Mouse (Mus musculus) megakaryocyte progenitor cell, adult 5-6 weeks (primary cell): ENCODE data around the gene Tra2a. TPM values are rescaled to one million over a fixed set of nuclear protein-coding genes. Genes with fewer than 3 reads are reported as not detected.
"Not testable (repeated sequence)": the region's sequence is repeated elsewhere in the genome, so short reads cannot be mapped to it uniquely, and the experiment has no call there.

Experiments used
- ATAC-seq: replicated peaks from 2 replicates; pipeline ENCODE4 v1.8.0; 2016; ENCODE audit warnings: mild to moderate bottlenecking, moderate TSS enrichment, inconsistent platforms; ENCODE audit not compliant: poor library complexity
- total RNA-seq, 2 experiments: library from RNA; stranded (forward) in 1 of 2; stranded (reverse) in 1 of 2; fragments of 157-497, 149-512 nt in 1 of 2; fragments of 200-1000 nt in 1 of 2; gene quantifications; 2 replicates each; pipeline versions ENCODE4 v1.2.3 to v1.2.4; 2015 to 2017

Gene Tra2a
- total RNA-seq (2015): 212 and 225 TPM in 2 replicates
- total RNA-seq (2017): 159 and 185 TPM in 2 replicates

DNA sequence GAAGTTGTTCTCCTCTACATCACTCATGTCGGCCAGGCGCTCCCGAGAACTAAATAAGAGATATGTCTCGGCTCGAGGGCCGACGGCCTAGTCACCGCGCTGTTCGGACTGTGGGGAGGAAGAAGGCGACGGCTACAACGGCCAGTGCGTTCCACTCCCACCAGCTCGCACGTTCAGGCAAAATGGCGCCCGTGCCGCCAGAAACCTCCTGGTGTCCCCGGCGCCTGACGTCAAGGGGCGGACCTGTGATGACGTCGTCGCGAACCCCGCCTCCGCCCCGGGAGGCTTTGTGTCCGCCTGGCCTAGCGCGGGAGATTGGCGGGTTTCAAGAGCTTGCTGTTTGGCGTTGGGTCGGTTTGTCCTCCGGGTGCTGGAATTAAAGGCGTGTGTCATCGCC, at the start of gene Tra2a:
Gene Tra2a, minus strand, starts transcription at position 187 of the 397 bp plus-strand sequence.
- peak; percentile 92 for ATAC-seq

DNA sequence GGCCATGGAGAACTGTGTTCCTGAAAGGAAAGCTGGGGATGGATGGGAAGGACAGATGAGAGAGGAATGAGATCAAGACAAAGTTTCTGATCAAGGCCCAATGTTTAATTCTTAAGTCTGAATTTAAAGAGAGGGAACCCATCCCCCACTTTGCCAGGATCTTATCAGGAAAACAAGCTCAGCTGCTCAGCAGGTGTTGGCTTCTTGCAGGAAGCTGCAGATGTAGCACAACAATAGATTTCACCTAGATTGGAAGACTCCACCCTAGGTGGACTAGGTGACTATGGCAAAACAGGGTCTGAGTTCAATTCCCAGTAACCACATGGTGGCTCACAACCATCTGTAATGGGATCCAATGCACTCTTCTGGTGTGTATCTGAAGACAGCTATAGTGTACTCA, 34.5 kb upstream of the Tra2a start:
- no peak for ATAC-seq

DNA sequence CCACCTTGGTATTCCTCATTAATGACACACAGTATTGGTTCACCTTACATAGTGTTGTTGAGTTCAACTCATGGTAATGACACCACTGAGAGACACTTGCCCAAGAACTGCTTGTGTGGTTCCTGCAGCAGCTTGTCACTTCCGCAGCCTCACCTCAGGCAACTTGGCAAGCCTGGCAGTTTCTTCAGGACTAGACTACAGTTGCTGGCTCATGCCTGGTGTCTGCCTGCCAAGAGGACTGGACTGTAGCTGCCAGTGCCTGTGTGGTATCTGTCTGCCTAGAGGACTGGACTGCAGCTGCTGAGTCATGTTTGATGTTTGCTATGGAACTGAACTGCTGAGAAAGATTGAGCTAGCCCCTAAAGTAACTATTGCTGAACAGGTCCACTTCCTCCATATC, 18.3 kb upstream of the Tra2a start:
- ATAC-seq: peak; percentile 61

DNA sequence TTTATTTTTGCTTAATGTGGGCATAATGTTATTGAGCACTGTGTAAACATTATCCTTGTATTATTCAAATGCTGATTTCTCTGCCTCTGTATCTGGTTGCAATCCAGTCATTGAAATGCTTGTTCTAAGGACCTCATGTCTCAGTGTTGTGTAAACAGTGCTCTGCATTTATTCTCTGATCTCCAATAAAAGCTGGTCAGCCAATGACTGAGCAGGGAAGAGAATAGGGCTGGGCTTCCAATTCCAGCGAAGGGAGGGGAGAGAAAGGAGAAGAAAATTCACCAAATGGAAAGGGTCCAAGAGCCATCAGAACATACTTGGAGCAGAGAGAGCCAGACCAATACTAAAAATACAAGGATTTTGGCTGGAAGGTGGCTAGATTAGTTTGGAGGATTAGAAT, 17.1 kb upstream of the Tra2a start:
- no peak for ATAC-seq

DNA sequence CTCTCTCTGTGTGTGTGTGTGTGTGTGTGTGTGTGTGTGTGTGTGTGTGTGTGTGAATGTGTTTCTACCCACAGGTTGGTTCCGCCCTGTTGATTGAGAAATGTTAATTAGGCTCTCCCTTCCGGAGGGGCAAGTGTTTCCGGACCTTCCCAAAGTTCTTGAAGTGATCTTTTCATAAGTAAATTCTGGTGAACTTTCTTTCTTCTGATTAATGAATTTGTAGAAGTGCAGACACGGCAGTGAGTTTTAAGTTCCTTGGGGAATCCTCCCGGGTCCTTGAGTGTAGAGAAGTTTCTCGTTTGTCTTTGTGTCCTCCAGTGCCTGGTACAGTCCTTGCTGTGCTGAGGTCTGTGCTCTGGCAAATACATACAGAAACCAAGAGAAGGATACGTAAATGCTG, 11.5 kb upstream of the Tra2a start:
- ATAC-seq: no peak

DNA sequence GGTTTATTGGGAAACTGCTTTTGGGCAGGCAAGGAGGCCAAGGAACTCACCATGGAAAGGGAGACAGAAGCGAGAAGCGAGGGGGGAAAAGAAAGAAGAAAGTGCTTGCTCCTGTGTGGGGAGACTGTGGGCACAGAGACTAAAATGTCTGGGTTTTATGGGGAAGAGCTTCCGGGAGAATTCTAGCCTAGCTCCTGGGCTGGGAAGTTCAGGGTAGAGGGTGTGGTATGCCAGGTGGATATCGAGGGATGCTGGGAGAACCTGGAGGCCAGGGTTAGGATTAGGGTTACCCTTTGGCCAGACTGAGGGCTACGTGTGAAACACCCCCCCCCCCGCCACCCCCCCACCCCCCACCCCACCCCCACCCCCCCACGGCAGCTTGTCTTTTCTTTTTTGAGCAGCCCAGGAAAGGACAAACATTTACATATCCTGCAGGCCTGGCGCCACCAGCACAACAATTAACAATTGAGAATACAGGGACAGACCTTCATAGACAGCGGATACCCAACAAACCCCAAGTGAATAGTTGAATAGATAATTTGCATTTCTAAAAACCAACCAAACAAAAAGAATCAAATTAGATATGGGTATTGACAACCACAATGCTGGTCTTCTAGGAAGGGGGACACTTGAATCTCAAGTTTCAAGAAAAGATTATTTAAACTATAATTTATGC, 10.7 kb upstream of the Tra2a start:
- ATAC-seq: no peak

DNA sequence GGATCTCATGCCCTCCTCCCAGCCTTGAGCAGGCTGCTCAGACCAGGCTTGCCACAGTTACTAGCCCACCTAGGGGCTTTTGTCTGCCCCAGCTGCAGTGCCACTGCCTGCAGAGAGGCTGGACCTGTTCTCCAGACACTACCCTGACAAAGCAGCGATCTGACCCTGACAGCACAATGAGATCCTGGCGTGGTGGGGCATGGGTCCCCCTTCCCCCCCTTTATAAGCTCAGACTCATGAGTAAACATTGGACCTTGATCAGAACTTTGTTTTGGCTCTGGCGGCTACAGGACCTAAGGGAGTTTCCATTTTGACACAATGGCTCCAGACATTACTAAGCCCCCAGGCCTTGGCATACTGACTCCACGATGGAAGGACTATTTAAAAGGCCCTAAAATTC, 10.1 kb upstream of the Tra2a start:
- ATAC-seq: no peak

DNA sequence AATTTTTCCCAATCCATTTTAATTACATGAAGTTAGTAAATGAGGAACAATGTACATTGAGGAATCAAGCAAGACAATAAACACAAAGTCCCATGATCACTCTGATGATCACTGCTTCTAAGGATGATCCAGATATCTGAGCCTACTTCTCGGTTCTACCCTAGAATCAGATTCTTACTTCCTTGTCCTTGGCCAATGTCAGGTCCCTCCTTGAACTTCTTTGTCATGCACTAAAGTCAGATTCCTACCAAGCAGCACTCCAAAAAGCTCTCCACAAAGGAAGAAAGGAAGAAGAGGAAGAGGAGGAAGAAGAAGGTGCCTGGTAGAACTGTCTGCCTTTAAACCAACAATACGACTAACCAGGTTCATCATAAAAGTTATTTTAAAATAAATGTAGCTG, 9.0 kb upstream of the Tra2a start:
- ATAC-seq: no peak

DNA sequence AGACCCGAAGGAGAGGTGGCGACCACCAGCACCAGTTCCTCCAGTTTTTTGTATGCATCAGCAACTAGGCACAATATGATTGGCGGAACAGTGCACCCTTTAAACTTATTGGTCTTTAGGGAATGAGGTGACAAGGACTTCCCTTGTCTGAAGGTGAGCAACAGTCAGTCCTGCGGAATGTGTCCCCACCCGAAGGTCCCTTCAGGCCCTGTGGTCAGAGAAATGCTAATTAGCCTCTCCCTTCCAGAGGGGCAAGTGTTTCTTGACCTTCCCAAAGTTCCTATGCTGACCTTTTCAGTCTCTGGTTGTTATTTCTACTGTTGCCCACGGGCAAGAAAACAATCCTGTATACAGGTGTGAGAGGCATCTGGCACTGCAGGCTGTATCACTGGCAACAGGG, 8.0 kb upstream of the Tra2a start:
- no peak for ATAC-seq

DNA sequence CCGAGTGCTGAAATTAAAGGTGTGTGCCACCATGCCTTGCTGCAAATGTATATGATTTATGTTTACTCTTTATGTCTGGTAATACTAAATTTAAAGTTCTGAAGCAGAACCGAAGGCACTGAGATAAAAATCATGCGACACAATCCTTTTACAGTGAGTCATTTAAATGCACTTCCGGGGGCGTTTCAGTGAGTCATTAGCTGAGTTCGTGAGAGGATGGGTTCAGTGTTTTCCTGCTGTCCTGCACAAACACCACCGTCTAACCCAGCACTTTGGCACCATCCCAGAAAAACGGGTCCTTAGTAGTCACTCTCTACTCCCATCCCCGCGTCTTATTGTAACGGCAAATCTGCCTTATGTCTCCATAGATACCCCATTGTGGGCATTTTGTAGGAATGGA, 6.1 kb upstream of the Tra2a start:
- no peak for ATAC-seq

DNA sequence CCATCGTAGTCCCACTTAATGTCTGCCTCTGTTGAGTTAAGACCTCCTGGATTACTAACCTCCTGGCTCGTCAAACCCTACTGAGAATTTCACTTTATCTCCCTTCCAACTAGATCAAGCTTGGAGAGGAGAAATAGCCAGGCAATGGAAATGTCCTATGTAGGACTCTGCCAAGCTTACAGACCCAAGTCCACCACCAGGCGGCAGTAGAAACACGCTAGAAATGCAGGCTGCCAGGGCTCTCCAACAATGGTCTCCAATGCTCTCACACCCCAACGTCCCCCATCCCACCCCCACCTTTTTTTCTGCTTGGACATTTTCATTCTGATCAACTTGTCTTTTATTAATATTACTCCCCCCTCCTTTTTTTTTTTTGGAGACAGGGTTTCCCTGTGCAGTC, 5.4 kb upstream of the Tra2a start:
- ATAC-seq: peak; percentile 95

DNA sequence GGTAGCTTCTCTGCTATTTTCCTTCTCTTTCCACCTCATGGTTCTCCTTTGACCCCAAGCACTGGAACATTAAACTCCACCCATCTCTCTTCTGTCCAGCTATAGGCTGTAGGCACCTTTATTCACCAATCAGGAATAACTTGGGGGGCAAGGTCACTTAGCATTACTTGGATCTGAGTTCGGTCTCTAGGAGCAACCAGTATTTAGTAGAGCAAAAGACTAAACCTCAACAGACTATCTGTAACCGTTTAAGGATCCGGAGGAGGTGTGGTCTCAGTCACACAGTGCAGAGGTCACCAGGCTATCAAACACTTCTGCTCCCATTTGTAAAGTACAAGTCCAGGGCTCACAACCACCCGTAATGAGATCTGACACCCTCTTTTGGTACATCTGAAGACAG, 3.9 kb upstream of the Tra2a start:
- ATAC-seq: no peak

DNA sequence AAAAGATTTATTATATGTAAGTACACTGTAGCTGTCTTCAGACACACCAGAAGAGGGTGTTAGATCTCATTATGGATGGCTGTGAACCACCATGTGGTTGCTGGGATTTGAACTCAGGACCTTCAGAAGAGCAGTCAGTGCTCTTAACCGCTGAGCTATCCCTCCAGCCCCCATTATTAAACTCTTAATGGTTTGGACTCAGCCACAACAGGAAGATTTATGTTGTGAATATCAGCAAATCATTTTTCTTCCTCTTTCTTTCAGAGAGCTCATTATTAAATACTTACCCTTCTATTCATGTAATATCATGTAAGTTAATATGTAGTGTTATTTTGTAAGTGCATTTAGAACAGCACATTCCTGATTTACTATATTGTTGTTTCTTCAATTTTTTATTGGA, 1.4 kb upstream of the Tra2a start:
- ATAC-seq: not testable (repeated sequence)

DNA sequence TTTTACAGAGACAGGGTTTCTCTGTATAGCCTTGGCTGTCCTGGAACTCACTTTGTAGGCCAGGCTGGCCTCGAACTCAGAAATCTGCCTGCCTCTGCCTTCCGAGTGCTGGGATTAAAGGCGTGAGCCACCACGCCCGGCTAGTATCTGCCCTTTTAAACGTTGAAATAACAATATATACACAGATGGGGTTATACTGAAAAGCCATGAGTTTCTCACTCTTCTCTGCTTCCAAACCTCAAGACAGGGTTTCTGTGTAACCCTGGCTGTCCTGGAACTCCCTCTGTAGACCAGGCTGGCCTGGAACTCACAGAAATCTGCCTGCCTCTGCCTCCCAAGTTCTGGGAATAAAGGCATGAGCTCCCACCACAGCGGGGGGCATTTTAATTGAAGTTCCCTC, 613 bp upstream of the Tra2a start:
- ATAC-seq: not testable (repeated sequence)

DNA sequence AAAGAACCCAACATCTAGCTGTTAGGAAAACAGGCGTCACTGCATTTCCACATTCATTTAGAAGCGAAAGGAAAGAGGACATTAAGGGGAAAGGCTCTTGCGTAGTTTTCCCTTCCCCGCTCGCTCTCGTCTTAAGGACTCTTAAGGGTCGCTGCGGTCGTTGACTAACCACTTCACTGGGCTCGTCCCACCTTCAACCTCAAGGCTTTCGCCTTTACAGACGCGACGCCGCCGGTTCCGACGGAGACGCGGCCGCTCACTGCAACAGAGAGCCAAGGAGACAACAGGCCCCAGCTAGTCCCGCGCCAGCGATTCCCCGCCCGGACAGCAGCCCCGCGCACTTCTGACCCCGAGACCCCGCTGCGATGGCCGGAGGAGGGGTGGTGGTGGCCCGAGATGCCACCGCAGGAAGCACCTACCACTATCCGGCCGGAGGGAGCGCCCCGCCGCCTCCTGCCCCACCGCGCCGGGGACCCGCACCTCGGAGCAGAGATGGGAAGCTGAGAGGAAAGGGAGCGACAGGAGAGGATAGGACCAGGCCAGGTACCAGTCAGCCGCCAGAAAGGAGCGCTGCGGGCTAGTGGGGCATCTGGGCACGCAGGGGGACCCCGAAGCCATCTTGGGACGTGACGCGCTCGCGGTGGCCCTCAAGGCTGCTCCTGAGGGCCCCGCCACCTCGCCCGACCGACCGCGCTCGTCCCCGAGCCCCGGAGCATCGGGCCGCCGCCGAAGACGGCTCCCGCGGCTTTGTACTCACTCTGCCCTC, 569 bp downstream of the Tra2a start:
- ATAC-seq: peak; percentile 45

DNA sequence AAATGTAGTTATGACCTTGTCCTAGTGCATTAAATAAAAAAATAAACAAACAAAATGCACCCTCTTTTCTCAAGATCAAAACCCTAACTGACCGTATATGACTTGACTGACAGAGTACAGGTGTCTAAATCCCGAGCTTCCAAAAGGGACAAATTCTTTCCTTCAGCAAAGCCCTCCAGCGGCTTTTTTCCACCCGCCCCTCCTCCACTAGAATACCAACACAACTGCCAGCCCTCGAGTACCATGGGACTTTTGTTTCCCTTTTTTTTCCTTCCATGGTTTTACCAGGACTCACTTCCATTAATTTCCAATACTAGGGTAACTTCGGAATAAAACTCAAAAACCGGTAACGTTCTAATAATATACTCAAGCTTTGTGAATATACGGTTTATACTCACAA, 1.4 kb downstream of the Tra2a start:
- no peak for ATAC-seq

DNA sequence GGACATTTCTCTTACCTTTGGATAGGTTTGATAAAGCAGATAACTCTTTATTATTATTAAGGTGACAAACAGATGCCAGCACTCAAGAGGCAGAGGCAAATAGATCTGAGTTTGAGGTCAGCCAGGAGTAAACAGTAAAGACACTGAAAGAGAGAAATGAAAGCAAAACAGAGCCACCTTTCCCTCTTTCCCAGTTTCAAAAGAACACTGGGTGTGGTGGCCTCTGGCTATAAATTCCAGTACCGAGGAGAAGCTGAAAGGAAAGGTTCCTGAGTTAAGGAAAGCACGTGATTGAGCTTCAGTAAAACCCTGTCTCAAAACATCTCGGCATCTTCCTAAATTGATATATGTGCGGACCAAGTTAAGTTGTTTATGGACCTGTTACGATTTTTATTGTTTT, 4.1 kb downstream of the Tra2a start:
- ATAC-seq: no peak

DNA sequence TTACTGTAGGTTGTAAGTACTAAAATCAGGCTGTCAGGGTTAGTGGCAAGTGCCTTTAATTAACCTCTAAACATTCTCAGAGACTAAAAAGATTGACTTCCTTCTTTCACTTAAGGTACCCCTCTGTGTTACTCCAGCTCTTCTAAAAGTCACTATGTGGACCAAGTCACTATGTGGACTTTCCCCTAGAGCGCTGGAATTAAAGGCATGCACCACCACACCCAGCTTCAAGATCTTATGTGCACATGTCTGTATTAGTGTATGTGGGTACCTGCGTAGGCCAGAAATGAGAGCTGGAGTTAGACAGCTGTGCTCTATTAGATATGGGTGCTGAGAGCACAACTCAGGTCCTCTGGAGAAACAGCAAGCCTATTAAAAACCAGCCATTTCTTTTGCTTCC, 6.0 kb downstream of the Tra2a start:
- no peak for ATAC-seq

DNA sequence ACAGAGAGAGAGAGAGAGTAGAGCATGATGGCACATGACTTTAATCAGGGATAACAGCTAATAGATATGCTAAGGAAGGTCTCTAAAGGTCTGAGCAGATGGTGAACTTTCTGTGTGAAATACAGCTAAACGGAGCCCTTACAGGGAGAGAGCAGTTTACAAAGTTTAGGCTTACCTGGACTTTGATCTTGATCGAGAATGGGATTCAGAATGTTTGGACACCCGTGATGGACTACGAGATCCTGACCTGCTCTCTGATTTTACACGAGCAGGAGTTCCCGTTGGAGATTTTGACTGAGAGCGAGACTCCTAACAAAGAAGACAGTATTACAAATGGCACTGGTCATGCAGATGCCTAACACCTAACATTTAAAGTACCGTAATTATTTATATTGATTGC, 11.6 kb downstream of the Tra2a start:
- ATAC-seq: no peak

DNA sequence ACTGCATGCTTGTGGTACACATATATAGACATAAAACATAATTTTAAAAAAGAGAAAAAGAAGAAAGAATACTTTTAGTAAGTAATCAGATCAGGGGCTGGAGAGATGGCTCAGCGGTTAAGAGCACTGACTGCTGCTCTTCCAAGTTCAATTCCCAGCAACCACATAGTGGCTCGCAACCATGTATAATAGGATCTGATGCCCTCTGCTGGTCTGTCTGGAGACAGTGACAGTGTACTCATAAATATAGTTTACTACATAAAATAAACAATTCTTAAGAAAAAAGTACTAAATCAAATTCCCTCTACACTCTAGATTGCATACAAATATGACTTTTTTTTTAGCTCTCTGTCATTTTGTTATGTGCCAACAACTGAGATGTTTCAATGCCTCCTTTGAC, 12.6 kb downstream of the Tra2a start:
- peak; percentile 39; the same call in 1 of the 2 replicates for ATAC-seq

DNA sequence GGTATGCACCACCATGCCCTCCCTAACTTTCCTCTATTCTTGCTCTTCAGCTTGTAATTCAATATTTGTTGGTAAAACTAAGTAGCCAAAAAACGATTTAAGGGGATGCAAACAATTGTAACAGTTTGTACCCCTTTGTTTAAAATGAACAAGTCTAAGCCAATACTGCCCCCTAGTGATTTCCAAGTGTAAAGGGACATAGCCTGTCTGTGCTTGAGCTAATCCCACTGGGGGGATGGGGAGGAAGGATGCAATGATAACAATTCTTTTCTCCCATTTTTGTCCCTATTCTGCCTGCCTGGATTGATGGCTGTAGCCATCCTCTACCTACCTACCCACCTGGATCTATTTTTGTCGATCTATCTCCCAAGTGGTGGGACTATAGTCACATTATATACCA, 16.6 kb downstream of the Tra2a start:
- ATAC-seq: peak; percentile 66

DNA sequence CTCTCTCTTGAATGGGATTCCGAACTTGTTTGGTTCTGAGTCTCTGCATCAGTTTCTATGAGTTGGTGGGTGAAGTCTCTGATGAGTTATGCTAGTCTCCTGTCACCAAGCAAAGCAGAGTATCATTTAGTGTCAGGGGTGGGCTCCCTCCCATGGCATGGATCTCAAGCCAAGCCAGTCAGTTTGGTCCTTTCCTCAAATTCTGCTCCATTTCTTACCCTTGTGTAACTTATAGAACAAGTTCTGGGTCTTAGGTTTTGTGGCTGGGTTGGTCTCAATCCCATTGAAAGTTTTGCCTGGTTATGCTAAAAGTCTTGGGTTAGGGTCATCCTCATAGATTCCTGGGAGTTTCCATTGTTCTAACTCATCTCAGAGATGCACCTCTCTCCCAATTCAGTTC, 21.5 kb downstream of the Tra2a start:
- ATAC-seq: no peak

DNA sequence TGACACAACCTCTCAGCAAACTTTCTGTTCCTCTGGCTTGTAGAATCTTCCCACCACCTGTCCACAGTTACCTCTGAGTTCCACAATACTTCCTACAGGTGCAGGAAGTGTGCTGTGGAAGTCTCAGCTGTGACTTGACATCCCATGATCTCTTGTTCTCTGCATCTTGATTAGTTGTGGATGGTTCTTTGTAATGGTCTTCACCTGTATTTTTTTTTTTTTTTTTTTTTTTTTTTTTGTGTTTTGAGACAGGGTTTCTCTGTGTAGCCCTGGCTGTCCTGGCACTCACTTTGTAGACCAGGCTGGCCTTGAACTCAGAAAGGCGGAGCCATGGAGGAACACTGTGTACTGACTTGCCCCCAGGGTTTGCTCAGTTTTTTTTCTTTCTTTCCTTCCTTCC, 22.3 kb downstream of the Tra2a start:
- no peak for ATAC-seq
